Mouse (Mus musculus) 3134 (cell line): ENCODE measurements around the gene Gm10203.

Experiments used
- DNase-seq: peaks from one replicate; pipeline ENCODE4 v3.0.0-alpha.2; 2011; ENCODE audit warnings: low spot score; ENCODE audit not compliant: insufficient read length; ENCODE audit errors: extremely low read depth

Gene Gm10203

GRCm38 (mm10) chr6:149174932-149175570 lies 45.1 kb downstream of the Gm10203 start:
- DNase-seq: no peak

GRCm38 (mm10) chr6:149179064-149179463 lies 49.1 kb downstream of the Gm10203 start:
- DNase-seq: no peak
